In genomic region chr1:97769904-97770753, GRCm38 (mm10) we compare ENCODE assay signal across 8 mouse cellular contexts. TPM values are rescaled to one million over a fixed set of nuclear protein-coding genes. Genes with fewer than 3 reads are reported as not detected.
DNase-seq lines count a peak whose midpoint lies in the region; ATAC-seq lines count a peak whose summit lies in the region.

Gene Gin1 (plus strand): TSS chr1:97770172.
Gene Ppip5k2 (minus strand): TSS chr1:97770411.

- H3K4me2 ChIP-seq in heart, embryonic 13.5 days, result peak within 1 kb of the TSS; percentile 71
- peak within 1 kb of the TSS; percentile 88 for H3K4me2 ChIP-seq in liver, embryonic 12.5 days
- H3K4me2 ChIP-seq in stomach, embryonic 15.5 days, result peak within 1 kb of the TSS; percentile 63

- under 1% methylated on average over 66 of the region's 66 CpGs for WGBS in heart, embryonic 13.5 days
- under 1% methylated on average over 66 of the region's 66 CpGs for WGBS in liver, embryonic 12.5 days (ENCODE audit: insufficient replicate concordance)
- under 1% methylated on average over 66 of the region's 66 CpGs for WGBS in stomach, embryonic 15.5 days

- peak within 1 kb of the TSS; percentile 95 for H3K4me3 ChIP-seq in brown adipose tissue, adult 24 weeks (ENCODE audit: insufficient read depth, low read depth, low read length)
- H3K4me3 ChIP-seq in heart, embryonic 13.5 days, result peak within 1 kb of the TSS; percentile 90
- peak within 1 kb of the TSS; percentile 89 for H3K4me3 ChIP-seq in liver, embryonic 12.5 days
- H3K4me3 ChIP-seq in stomach, embryonic 15.5 days (replicated peaks), result peak within 1 kb of the TSS; percentile 75

- peak within 1 kb of the TSS; percentile 80 for H3K27ac ChIP-seq in brown adipose tissue, adult 24 weeks (replicated peaks; ENCODE audit: low read depth, low read length)
- H3K27ac ChIP-seq in heart, embryonic 13.5 days (replicated peaks), result peak within 1 kb of the TSS; percentile 94
- H3K27ac ChIP-seq in liver, embryonic 12.5 days, result peak within 1 kb of the TSS; percentile 94
- H3K27ac ChIP-seq in stomach, embryonic 15.5 days, result peak within 1 kb of the TSS; percentile 90

- no peaks in the 10 kb centered on the region for H3K27me3 ChIP-seq in heart, embryonic 13.5 days (replicated peaks)
- H3K27me3 ChIP-seq in liver, embryonic 12.5 days (replicated peaks), result no peaks in the 10 kb centered on the region
- no peaks in the 10 kb centered on the region for H3K27me3 ChIP-seq in stomach, embryonic 15.5 days (replicated peaks)

- H3K36me3 ChIP-seq in heart, embryonic 13.5 days, result no peaks in the 10 kb centered on the region
- no peaks in the 10 kb centered on the region; the same call in 1 of the 2 replicates for H3K36me3 ChIP-seq in liver, embryonic 12.5 days
- no peaks in the 10 kb centered on the region for H3K36me3 ChIP-seq in stomach, embryonic 15.5 days

- peak within 1 kb of the TSS; percentile 95 for H3K9ac ChIP-seq in heart, embryonic 13.5 days
- H3K9ac ChIP-seq in liver, embryonic 12.5 days, result peak within 1 kb of the TSS; percentile 87
- peak within 1 kb of the TSS; percentile 84 for H3K9ac ChIP-seq in stomach, embryonic 15.5 days

- peak; percentile 97 for DNase-seq in CD4-positive, CD25-positive, alpha-beta regulatory T cell, adult 2 months (ENCODE audit: low read depth, low spot score)
- DNase-seq in fat pad, adult 2 months (ENCODE audit: extremely low read depth, low read depth, low spot score), result peak; percentile 51
- peak; percentile 97 for DNase-seq in kidney, postnatal 10 days
- DNase-seq in natural killer cell, adult 2 months (ENCODE audit: low spot score in 2 of 2), result peak; percentile 91 to 93

- no peaks in the 10 kb centered on the region for H3K9me3 ChIP-seq in heart, embryonic 13.5 days
- H3K9me3 ChIP-seq in liver, embryonic 12.5 days (replicated peaks), result no peaks in the 10 kb centered on the region
- no peaks in the 10 kb centered on the region for H3K9me3 ChIP-seq in stomach, embryonic 15.5 days

- ATAC-seq in heart, embryonic 13.5 days (ENCODE audit: extremely low read depth, insufficient number of reproducible peaks, low FRiP score, low TSS enrichment), result peak; percentile 92
- peak; percentile 98 for ATAC-seq in liver, embryonic 12.5 days
- ATAC-seq in stomach, embryonic 15.5 days (ENCODE audit: insufficient read depth, low FRiP score, low read depth), result peak; percentile 99

- peaks cover 3% of the 10 kb centered on the region; the same call in 1 of the 2 replicates for H3K4me1 ChIP-seq in brown adipose tissue, adult 24 weeks (ENCODE audit: control insufficient read depth, insufficient read depth, insufficient read length, low read length)
- H3K4me1 ChIP-seq in heart, embryonic 13.5 days, result peaks cover 31% of the 10 kb centered on the region
- H3K4me1 ChIP-seq in liver, embryonic 12.5 days, result peaks cover 56% of the 10 kb centered on the region
- H3K4me1 ChIP-seq in stomach, embryonic 15.5 days, result 0 out of 2 replicates have a peak, but pooled peaks cover 5% of the 10 kb centered on the region

RNA-seq across cellular contexts. Expression of gene Gin1, which starts in this region (rescaled TPM):
- polyA plus RNA-seq in brown adipose tissue, adult 24 weeks (2012; ENCODE audit: insufficient read depth, insufficient read length, missing spikeins), result 9.3 and 14.2 TPM in 2 replicates
- polyA plus RNA-seq in heart, embryonic 13.5 days (2015; fragmentation: Nextera tagmentation; extraction: Ambion mirVana), result 14.0 and 16.7 TPM in 2 replicates
- 17.8 and 20.2 TPM in 2 replicates for polyA plus RNA-seq in liver, embryonic 12.5 days (2016; fragmentation: Nextera tagmentation; extraction: Ambion mirVana)
- 18.4 and 18.8 TPM in 2 replicates for polyA plus RNA-seq in stomach, embryonic 15.5 days (2015; fragmentation: Nextera tagmentation; extraction: Ambion mirVana)

RNA-seq across cellular contexts. Expression of gene Ppip5k2, which starts in this region (rescaled TPM):
- 2.3 and 6.8 TPM in 2 replicates for polyA plus RNA-seq in brown adipose tissue, adult 24 weeks (2012; ENCODE audit: insufficient read depth, insufficient read length, missing spikeins)
- 32.2 and 33.1 TPM in 2 replicates for polyA plus RNA-seq in heart, embryonic 13.5 days (2015; fragmentation: Nextera tagmentation; extraction: Ambion mirVana)
- 22.7 and 23.7 TPM in 2 replicates for polyA plus RNA-seq in liver, embryonic 12.5 days (2016; fragmentation: Nextera tagmentation; extraction: Ambion mirVana)
- polyA plus RNA-seq in stomach, embryonic 15.5 days (2015; fragmentation: Nextera tagmentation; extraction: Ambion mirVana), result 28.1 and 33.3 TPM in 2 replicates

Comparison
In these comparisons a context has a peak if more than half of its experiments do, and no peak if none do; other contexts are left out.
1. Peak in every context shown above with its lines: DNase-seq, ATAC-seq, H3K4me3 ChIP-seq and H3K27ac ChIP-seq.